Mouse (Mus musculus): ENCODE measurements around the gene Galnt18.

GRCm38 (mm10) chr7:111701788-111702187 is 78.0 kb downstream of the Galnt18 start:
- TF ChIP-seq CTCF (IDR thresholded peaks at IDR 0.05; ENCODE audit: extremely low read depth, insufficient read depth, insufficient read length, insufficient replicate concordance) (no peak), POLR2A (IDR thresholded peaks at IDR 0.05; ENCODE audit: low read depth, low read length) (no peak)

All from spleen, adult 2 months (tissue).